Mouse (Mus musculus): ENCODE data around the gene Pigm. TPM values are rescaled to one million over a fixed set of nuclear protein-coding genes. Genes with fewer than 3 reads are reported as not detected.

The Pigm gene
- polyA plus RNA-seq, 1 experiment from 2014 or later: 1.8 TPM

GRCm38 (mm10) chr1:172368768-172369418 is 7.5 kb upstream of the Pigm start:
- Histone ChIP-seq H3K4me3 (ENCODE audit: low read depth, low read length) (peak overlapping the region; percentile 19; the same call in 1 of the 2 replicates), H3K27me3 (ENCODE audit: control insufficient read depth, insufficient read depth, low read depth, low read length) (no peaks in the 10 kb centered on the region; the same call in 1 of the 2 replicates), H3K9me3 (replicated peaks; ENCODE audit: control insufficient read depth, low read length) (no peaks in the 10 kb centered on the region), H3K4me2 (ENCODE audit: low read depth, low read length) (peak overlapping the region; percentile 44), H3K36me3 (ENCODE audit: control insufficient read depth, insufficient read depth) (no peaks in the 10 kb centered on the region), H3K27ac (ENCODE audit: low read length) (no peak overlapping the region), H3K9ac (ENCODE audit: low read depth, low read length) (no peak overlapping the region), H3K4me1 (ENCODE audit: control insufficient read depth, low read depth, low read length) (peaks cover 8% of the 10 kb centered on the region)
- 0 out of 2 replicates have a peak, but pooled peaks have one; percentile 28 for ATAC-seq (ENCODE audit: low read depth)
- WGBS (ENCODE audit: insufficient replicate concordance): 30% methylated on average over 23 of the region's 23 CpGs

DNA sequence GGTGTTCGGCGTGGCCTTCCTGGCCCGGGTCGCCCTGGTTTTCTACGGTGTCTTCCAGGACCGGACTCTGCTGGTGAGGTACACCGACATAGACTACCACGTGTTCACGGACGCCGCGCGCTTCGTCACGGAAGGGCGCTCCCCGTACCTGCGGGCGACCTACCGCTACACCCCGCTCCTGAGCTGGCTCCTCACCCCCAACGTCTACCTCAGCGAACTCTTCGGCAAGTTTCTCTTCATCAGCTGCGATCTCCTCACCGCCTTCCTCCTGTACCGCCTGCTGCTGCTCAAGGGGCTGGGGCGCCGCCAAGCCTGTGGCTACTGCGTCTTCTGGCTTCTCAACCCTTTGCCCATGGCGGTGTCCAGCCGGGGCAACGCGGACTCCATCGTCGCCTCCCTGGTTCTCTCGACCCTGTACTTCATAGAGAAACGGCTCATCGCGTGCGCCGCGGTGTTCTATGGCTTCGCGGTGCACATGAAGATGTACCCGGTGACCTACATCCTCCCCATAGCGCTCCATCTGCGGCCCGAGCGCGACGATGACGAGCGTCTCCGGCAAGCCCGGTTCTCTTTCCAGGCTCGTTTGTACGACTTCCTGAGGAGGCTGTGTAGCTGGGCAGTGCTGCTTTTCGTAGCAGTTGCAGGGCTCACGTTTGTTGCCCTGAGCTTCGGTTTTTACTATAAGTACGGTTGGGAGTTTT is 562 bp downstream of the Pigm start:
- Histone ChIP-seq H3K27ac (ENCODE audit: low read length) (peak overlapping the region; percentile 66), H3K4me1 (ENCODE audit: control insufficient read depth, low read depth, low read length) (peaks cover 17% of the 10 kb centered on the region), H3K9ac (ENCODE audit: low read depth, low read length) (peak overlapping the region; percentile 90), H3K4me2 (ENCODE audit: low read depth, low read length) (peak overlapping the region; percentile 95), H3K9me3 (replicated peaks; ENCODE audit: control insufficient read depth, low read length) (no peaks in the 10 kb centered on the region), H3K27me3 (ENCODE audit: control insufficient read depth, insufficient read depth, low read depth, low read length) (no peaks in the 10 kb centered on the region), H3K36me3 (ENCODE audit: control insufficient read depth, insufficient read depth) (no peaks in the 10 kb centered on the region), H3K4me3 (ENCODE audit: low read depth, low read length) (peak overlapping the region; percentile 98)
- under 1% methylated on average over 62 of the region's 62 CpGs for WGBS (ENCODE audit: insufficient replicate concordance)
- ATAC-seq (ENCODE audit: low read depth): peak; percentile 33

DNA sequence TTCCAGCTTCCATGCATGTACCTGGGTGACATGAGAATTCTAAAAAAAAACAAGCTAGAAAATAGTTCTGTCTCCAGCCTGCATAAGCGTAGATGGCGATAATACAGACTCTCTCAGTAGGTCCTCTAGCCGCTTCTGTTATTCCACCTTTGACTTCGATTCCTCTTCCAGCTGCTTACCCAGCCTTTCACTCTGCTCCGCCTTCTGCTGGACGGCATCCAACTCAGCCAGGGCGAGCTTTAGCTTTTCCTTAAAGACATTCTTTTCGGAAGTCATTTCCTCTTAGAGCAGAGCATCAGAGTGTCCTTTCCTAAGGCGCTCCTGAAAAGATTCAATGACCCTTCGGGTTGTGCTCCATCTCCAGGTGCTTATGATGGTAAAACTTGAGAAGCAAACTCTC is 3.7 kb downstream of the Pigm start:
- 80% methylated on average over 10 of the region's 10 CpGs for WGBS (ENCODE audit: insufficient replicate concordance)
- ATAC-seq (ENCODE audit: low read depth): no peak
- Histone ChIP-seq H3K9ac (ENCODE audit: low read depth, low read length) (no peak overlapping the region), H3K4me1 (ENCODE audit: control insufficient read depth, low read depth, low read length) (peaks cover 17% of the 10 kb centered on the region), H3K27ac (ENCODE audit: low read length) (no peak overlapping the region), H3K27me3 (ENCODE audit: control insufficient read depth, insufficient read depth, low read depth, low read length) (no peaks in the 10 kb centered on the region), H3K36me3 (ENCODE audit: control insufficient read depth, insufficient read depth) (no peaks in the 10 kb centered on the region), H3K4me3 (ENCODE audit: low read depth, low read length) (no peak overlapping the region), H3K4me2 (ENCODE audit: low read depth, low read length) (no peak overlapping the region), H3K9me3 (replicated peaks; ENCODE audit: control insufficient read depth, low read length) (no peaks in the 10 kb centered on the region)

DNA sequence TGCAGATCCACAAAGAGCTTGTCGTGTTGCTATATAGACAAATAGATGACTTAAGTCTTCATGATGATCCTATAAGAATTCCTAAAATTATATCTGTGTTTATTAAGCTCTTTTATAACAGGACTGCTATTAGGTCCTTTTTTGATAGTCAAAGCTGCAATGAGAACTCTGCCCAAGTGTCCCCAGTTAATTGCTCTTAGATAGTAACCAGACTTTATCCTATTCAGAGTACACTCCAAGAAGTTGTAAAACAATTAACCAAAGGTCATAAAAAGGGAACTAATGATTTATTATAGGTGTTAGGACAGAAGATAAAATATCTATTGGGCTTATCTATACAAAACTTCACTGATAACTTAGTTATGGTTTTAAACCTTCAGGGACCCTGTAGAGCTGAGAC is 5.7 kb downstream of the Pigm start:
- Histone ChIP-seq H3K27me3 (ENCODE audit: control insufficient read depth, insufficient read depth, low read depth, low read length) (no peaks in the 10 kb centered on the region), H3K27ac (ENCODE audit: low read length) (no peak overlapping the region), H3K9me3 (replicated peaks; ENCODE audit: control insufficient read depth, low read length) (no peaks in the 10 kb centered on the region), H3K4me1 (ENCODE audit: control insufficient read depth, low read depth, low read length) (peaks cover 12% of the 10 kb centered on the region), H3K36me3 (ENCODE audit: control insufficient read depth, insufficient read depth) (no peaks in the 10 kb centered on the region), H3K4me3 (ENCODE audit: low read depth, low read length) (no peak overlapping the region), H3K9ac (ENCODE audit: low read depth, low read length) (no peak overlapping the region), H3K4me2 (ENCODE audit: low read depth, low read length) (no peak overlapping the region)
- no peak for ATAC-seq (ENCODE audit: low read depth)
- WGBS (ENCODE audit: insufficient replicate concordance): 84% methylated on average over 1 of the region's 1 CpGs

DNA sequence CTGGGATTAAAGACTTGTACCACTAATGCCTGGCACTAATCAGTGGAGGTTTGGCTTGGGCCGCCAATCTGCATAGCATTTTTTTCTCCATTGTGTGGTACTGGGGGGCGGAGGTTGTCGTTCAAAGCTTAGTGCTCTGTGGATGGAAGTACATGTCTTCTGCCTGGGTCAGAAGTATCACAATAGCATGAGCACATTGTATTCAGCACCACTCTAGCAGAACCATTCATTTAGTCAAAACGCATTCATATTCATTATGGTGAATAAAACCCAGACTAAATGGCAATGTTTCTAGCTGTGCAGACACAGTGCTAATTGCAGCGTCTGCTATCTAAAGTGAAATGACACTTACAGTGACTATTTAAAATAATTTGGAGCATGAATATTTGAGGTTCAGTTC is 10.9 kb downstream of the Pigm start:
- WGBS (ENCODE audit: insufficient replicate concordance): 75% methylated on average over 5 of the region's 5 CpGs
- Histone ChIP-seq H3K36me3 (ENCODE audit: control insufficient read depth, insufficient read depth) (no peaks in the 10 kb centered on the region), H3K4me3 (ENCODE audit: low read depth, low read length) (no peak overlapping the region), H3K4me1 (ENCODE audit: control insufficient read depth, low read depth, low read length) (no peaks in the 10 kb centered on the region), H3K9ac (ENCODE audit: low read depth, low read length) (no peak overlapping the region), H3K27ac (ENCODE audit: low read length) (no peak overlapping the region), H3K27me3 (ENCODE audit: control insufficient read depth, insufficient read depth, low read depth, low read length) (no peaks in the 10 kb centered on the region), H3K9me3 (replicated peaks; ENCODE audit: control insufficient read depth, low read length) (no peaks in the 10 kb centered on the region), H3K4me2 (ENCODE audit: low read depth, low read length) (no peak overlapping the region)
- ATAC-seq (ENCODE audit: low read depth): no peak

DNA sequence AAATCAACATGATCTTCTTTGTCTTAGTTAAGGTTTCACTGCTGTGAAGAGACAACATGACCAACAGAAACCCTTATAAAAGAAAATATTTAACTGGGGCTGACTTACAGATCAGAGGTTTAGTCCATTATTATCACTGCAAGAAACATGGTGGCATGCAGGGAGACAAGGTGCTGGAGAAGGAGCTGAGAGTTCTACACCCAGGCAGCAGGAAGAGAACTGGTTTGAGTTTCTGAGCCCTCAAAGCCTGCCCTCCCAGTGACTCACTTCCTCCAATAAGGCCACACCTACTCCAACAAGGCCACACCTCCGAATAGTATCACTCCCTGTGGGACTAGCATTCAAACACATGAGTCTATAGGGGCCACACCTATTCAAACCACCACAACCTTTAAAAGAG is 14.4 kb downstream of the Pigm start:
- H3K27ac ChIP-seq (ENCODE audit: low read length): no peak overlapping the region
- 25% methylated on average over 1 of the region's 1 CpGs for WGBS (ENCODE audit: insufficient replicate concordance)

DNA sequence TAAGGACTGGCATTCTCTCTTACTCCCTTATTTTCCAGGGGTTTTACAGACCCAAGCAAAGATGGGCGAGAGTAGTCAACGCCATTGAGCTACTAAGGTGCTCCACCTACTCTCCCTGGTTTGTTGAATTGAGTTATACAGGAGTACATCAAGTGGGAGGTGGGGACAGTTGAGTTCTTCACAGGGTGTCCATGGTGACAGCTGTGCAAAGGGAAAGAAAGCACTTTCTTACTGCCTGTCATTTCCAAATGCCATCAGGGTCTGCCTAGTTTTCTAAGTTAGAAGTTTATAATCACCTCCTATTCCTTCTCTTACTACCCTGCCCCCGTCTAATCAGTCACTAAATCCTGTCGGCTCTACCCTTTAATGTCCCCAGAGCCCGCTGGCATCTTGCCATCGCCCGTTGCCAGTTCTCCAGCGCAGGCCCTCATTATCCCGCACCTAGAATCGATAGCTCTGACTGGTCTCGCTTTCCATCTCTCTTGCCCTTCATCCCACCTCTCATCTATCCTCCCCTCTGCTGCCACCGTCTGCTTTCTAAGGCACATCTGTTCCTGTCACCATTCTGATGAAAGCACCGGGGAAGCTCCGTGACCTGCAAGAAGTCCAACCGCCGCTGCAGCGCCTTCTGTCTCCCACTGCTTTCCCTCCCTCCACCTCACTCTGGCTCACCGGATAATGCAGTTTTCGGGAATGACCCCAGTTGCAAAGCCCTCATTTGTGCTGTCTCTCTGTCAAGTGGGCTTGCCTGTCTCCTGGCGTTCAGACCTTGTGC is 15.6 kb downstream of the Pigm start:
- no peak overlapping the region for H3K27ac ChIP-seq (ENCODE audit: low read length)
- no peaks in the 10 kb centered on the region for H3K36me3 ChIP-seq (ENCODE audit: control insufficient read depth, insufficient read depth)
- H3K9me3 ChIP-seq (replicated peaks; ENCODE audit: control insufficient read depth, low read length): no peaks in the 10 kb centered on the region
- H3K4me1 ChIP-seq (ENCODE audit: control insufficient read depth, low read depth, low read length): no peaks in the 10 kb centered on the region
- H3K9ac ChIP-seq (ENCODE audit: low read depth, low read length): no peak overlapping the region
- H3K4me2 ChIP-seq (ENCODE audit: low read depth, low read length): no peak overlapping the region
- no peak overlapping the region for H3K4me3 ChIP-seq (ENCODE audit: low read depth, low read length)
- no peaks in the 10 kb centered on the region for H3K27me3 ChIP-seq (ENCODE audit: control insufficient read depth, insufficient read depth, low read depth, low read length)
- ATAC-seq (ENCODE audit: low read depth): no peak
- WGBS (ENCODE audit: insufficient replicate concordance): 43% methylated on average over 20 of the region's 20 CpGs

More for the DNA sequence above, 14.4 kb downstream of the Pigm start:
- no peak for ATAC-seq (ENCODE audit: low read depth)
- H3K36me3 ChIP-seq (ENCODE audit: control insufficient read depth, insufficient read depth): no peaks in the 10 kb centered on the region
- H3K4me1 ChIP-seq (ENCODE audit: control insufficient read depth, low read depth, low read length): no peaks in the 10 kb centered on the region
- no peak overlapping the region for H3K4me2 ChIP-seq (ENCODE audit: low read depth, low read length)
- H3K4me3 ChIP-seq (ENCODE audit: low read depth, low read length): no peak overlapping the region
- H3K9me3 ChIP-seq (replicated peaks; ENCODE audit: control insufficient read depth, low read length): no peaks in the 10 kb centered on the region
- H3K9ac ChIP-seq (ENCODE audit: low read depth, low read length): no peak overlapping the region
- no peaks in the 10 kb centered on the region for H3K27me3 ChIP-seq (ENCODE audit: control insufficient read depth, insufficient read depth, low read depth, low read length)

DNA sequence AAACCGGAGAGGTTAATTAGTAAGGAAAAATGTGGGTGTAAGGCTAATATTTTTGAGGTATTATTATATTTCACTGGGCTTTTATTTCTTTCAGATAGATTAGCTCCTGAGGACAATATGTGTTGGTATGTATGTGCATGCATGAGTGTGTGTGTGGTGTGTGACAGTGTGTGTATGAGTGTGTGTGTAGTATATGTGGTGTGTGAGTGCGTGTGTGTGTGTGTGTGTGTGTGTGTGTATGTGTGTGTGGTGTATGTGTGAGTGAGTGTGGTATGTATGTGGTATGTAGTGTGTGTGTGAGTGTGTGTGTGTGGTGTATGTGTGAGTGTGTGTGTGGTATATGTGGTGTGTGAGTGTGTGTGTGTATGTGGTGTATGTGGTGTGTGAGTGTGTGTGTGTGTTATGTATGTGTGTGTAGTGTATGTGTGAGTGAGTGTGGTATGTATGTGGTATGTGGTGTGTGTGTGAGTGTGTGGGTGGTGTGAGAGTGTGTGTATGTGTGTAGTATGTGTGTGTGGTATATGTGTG is 16.4 kb downstream of the Pigm start:
- Histone ChIP-seq H3K27ac (ENCODE audit: low read length) (no peak overlapping the region), H3K36me3 (ENCODE audit: control insufficient read depth, insufficient read depth) (no peaks in the 10 kb centered on the region), H3K4me3 (ENCODE audit: low read depth, low read length) (no peak overlapping the region)

More for the DNA sequence above, 16.4 kb downstream of the Pigm start:
- 76% methylated on average over 2 of the region's 2 CpGs for WGBS (ENCODE audit: insufficient replicate concordance)
- no peaks in the 10 kb centered on the region for H3K27me3 ChIP-seq (ENCODE audit: control insufficient read depth, insufficient read depth, low read depth, low read length)
- no peak overlapping the region for H3K4me2 ChIP-seq (ENCODE audit: low read depth, low read length)
- H3K9ac ChIP-seq (ENCODE audit: low read depth, low read length): no peak overlapping the region
- no peak for ATAC-seq (ENCODE audit: low read depth)
- H3K4me1 ChIP-seq (ENCODE audit: control insufficient read depth, low read depth, low read length): no peaks in the 10 kb centered on the region
- H3K9me3 ChIP-seq (replicated peaks; ENCODE audit: control insufficient read depth, low read length): no peaks in the 10 kb centered on the region

Measured in liver, embryonic 16.5 days (tissue).